In genomic region chr5:135460152-135460832, GRCm38 (mm10) we compare ENCODE assay signal across 8 mouse cellular contexts.
A peak's percentile ranks its signal among the peaks of the same experiment; 100 is the strongest.
DNase-seq lines count a peak whose midpoint lies in the region; ATAC-seq and TF ChIP-seq lines count a peak whose summit lies in the region.

No protein-coding gene starts in this region.

- H3K36me3 ChIP-seq in kidney, adult 2 months (ENCODE audit: control insufficient read depth, insufficient read depth, low read length): no peaks in the 10 kb centered on the region
- H3K36me3 ChIP-seq in neural tube, embryonic 13.5 days: peaks cover 43% of the 10 kb centered on the region

- no peak overlapping the region for H3K4me3 ChIP-seq in kidney, adult 2 months (ENCODE audit: insufficient read depth, low read depth, low read length)
- no peak overlapping the region for H3K4me3 ChIP-seq in neural tube, embryonic 13.5 days

- no peak for TF ChIP-seq CTCF in kidney, adult 2 months (conservative IDR thresholded peaks at IDR 0.05; ENCODE audit: insufficient read depth, insufficient read length, low read depth, low read length)

- DNase-seq in cerebellum, adult 11 months: peak; percentile 20
- DNase-seq in embryo, embryonic 10 days (ENCODE audit: low spot score): peak; percentile 27
- peak; percentile 54 to 55 for DNase-seq in gastrocnemius, postnatal 36 days
- peak; percentile 88 for DNase-seq in kidney, adult 2 months
- peak; percentile 39 to 40 for DNase-seq in left cerebral cortex, postnatal 36 days (ENCODE audit: low spot score in 2 of 2)

- H3K9ac ChIP-seq in neural tube, embryonic 13.5 days: 0 out of 2 replicates have a peak overlapping the region, but pooled peaks have one; percentile 8

- H3K4me1 ChIP-seq in kidney, adult 2 months (ENCODE audit: control insufficient read depth, insufficient read depth, low read length): no peaks in the 10 kb centered on the region
- H3K4me1 ChIP-seq in neural tube, embryonic 13.5 days (replicated peaks): peaks cover 17% of the 10 kb centered on the region

- no peaks in the 10 kb centered on the region for H3K9me3 ChIP-seq in neural tube, embryonic 13.5 days

- TF ChIP-seq POLR2A in kidney, adult 2 months (IDR thresholded peaks at IDR 0.05; ENCODE audit: low read depth, low read length): no peak

- intact Hi-C loops in gastrocnemius, postnatal 36 days (cut with DNase I): no loop called here
- intact Hi-C loops in left cerebral cortex, postnatal 36 days (cut with DNase I): loop anchor here (1.0 kb wide), 1 partner anchor 29 kb away; no protein-coding TSS in a partner anchor

- H3K27me3 ChIP-seq in kidney, adult 2 months (replicated peaks; ENCODE audit: control insufficient read depth, insufficient read depth, low read length): no peaks in the 10 kb centered on the region
- no peaks in the 10 kb centered on the region for H3K27me3 ChIP-seq in neural tube, embryonic 13.5 days

- ATAC-seq in cerebellum, adult (ENCODE audit: insufficient number of reproducible peaks, low FRiP score, low TSS enrichment): no peak
- ATAC-seq in neural tube, embryonic 13.5 days (ENCODE audit: low read depth): peak; percentile 86
- no peak for ATAC-seq in erythroblast, adult 5-6 weeks (replicated peaks; ENCODE audit: low FRiP score, poor library complexity, severe bottlenecking)

- H3K27ac ChIP-seq in kidney, adult 2 months (ENCODE audit: insufficient read depth, low read depth, low read length): peak overlapping the region; percentile 86
- peak overlapping the region; percentile 83 for H3K27ac ChIP-seq in neural tube, embryonic 13.5 days (replicated peaks)

- H3K4me2 ChIP-seq in neural tube, embryonic 13.5 days: 0 out of 2 replicates have a peak overlapping the region, but pooled peaks have one; percentile 9

- 47% methylated on average over 12 of the region's 12 CpGs for WGBS in kidney, adult 2 months
- 40% methylated on average over 12 of the region's 12 CpGs for WGBS in neural tube, embryonic 13.5 days

Comparison
In these comparisons a context has a peak if more than half of its experiments do, and no peak if none do; other contexts are left out.
1. DNase-seq: peak in every context shown above with its lines; median percentile 88 in kidney, adult 2 months; 54 in gastrocnemius, postnatal 36 days; 40 in left cerebral cortex, postnatal 36 days; 27 in embryo, embryonic 10 days; 20 in cerebellum, adult 11 months.